Mouse (Mus musculus): ENCODE measurements around the gene Fam133b.

The Fam133b gene

GRCm38 (mm10) chr5:3521741-3522140 is 21.9 kb upstream of the Fam133b start:
- DNase-seq = peak; percentile 69

GRCm38 (mm10) chr5:3522826-3523225 is 20.8 kb upstream of the Fam133b start:
- peak; percentile 17 for DNase-seq

GRCm38 (mm10) chr5:3527041-3527691 is 16.5 kb upstream of the Fam133b start:
- peak; percentile 79 for DNase-seq

- DNase-seq = peak; percentile 69
Measured at GRCm38 (mm10) chr5:3529585-3530189, 13.9 kb upstream of the Fam133b start.

- peak; percentile 52 for DNase-seq
Measured at GRCm38 (mm10) chr5:3532048-3532447, 11.6 kb upstream of the Fam133b start.

GRCm38 (mm10) chr5:3536592-3537212 is 6.9 kb upstream of the Fam133b start:
- DNase-seq = peak; percentile 71

- DNase-seq = peak; percentile 13
Measured at GRCm38 (mm10) chr5:3538505-3539472, 4.8 kb upstream of the Fam133b start.

- DNase-seq = peak; percentile 68
Measured at GRCm38 (mm10) chr5:3541871-3542270, 1.8 kb upstream of the Fam133b start.

- DNase-seq = no peak
Measured at GRCm38 (mm10) chr5:3544480-3544769, 792 bp downstream of the Fam133b start.

- no peak for DNase-seq
Measured at GRCm38 (mm10) chr5:3546226-3546625, 2.6 kb downstream of the Fam133b start.

- DNase-seq = no peak
Measured at GRCm38 (mm10) chr5:3551481-3551880, 7.8 kb downstream of the Fam133b start.

- no peak for DNase-seq
Measured at GRCm38 (mm10) chr5:3554198-3554597, 10.6 kb downstream of the Fam133b start.

GRCm38 (mm10) chr5:3571266-3571665 is 27.6 kb downstream of the Fam133b start, which contains the start of gene 1700109H08Rik:
TSS of gene 1700109H08Rik (plus strand) at chr5:3571566.
- DNase-seq = peak; percentile 69

- DNase-seq = no peak
Measured at GRCm38 (mm10) chr5:3574825-3575224, 31.2 kb downstream of the Fam133b start.

- DNase-seq = peak; percentile 40
Measured at GRCm38 (mm10) chr5:3577939-3578338, 34.3 kb downstream of the Fam133b start.

GRCm38 (mm10) chr5:3579066-3579465 is 35.4 kb downstream of the Fam133b start:
- DNase-seq = peak; percentile 52

GRCm38 (mm10) chr5:3595693-3596398 is 52.2 kb downstream of the Fam133b start, which contains the start of gene Pex1:
TSS of gene Pex1 (plus strand) at chr5:3596066.
- DNase-seq = peak; percentile 100

- peak; percentile 98 for DNase-seq
Measured at GRCm38 (mm10) chr5:3596399-3596766, 52.8 kb downstream of the Fam133b start, which contains the start of gene Rbm48. TSS of gene Rbm48 (minus strand) at chr5:3596585.

- no peak for DNase-seq
Measured at GRCm38 (mm10) chr5:3597171-3597570, 53.5 kb downstream of the Fam133b start.

GRCm38 (mm10) chr5:3598766-3599165 is 55.1 kb downstream of the Fam133b start:
- no peak for DNase-seq

GRCm38 (mm10) chr5:3600298-3600697 is 56.7 kb downstream of the Fam133b start:
- no peak for DNase-seq

- no peak for DNase-seq
Measured at GRCm38 (mm10) chr5:3600790-3601189, 57.2 kb downstream of the Fam133b start.
